Mouse (Mus musculus): Measurements from ENCODE around the gene Hist4h4. TPM values are rescaled to one million over a fixed set of nuclear protein-coding genes. Genes with fewer than 3 reads are reported as not detected.

Gene Hist4h4
- total and polyA plus RNA-seq, 3 experiments: 0.16 to 78.2 (median 3.6) TPM

- dilution Hi-C loops (cut with MboI; ENCODE audit: extremely low pct_ligation_motif_present, extremely low pct_unique_long_range_greater_than_20kb, low sequenced_read_pairs): no loop called here
- DNase-seq (ENCODE audit: extremely low read depth): no peak
- Histone ChIP-seq H3K9me3 (replicated peaks; ENCODE audit: low read length) (no peaks in the 10 kb centered on the region), H3K79me2 (replicated peaks; ENCODE audit: control insufficient read depth, extremely low read depth, insufficient read depth, poor library complexity, severe bottlenecking) (no peaks in the 10 kb centered on the region), H3K4me3 (replicated peaks in 1 of 3; ENCODE audit: low read depth in 2 of 3, low read length in 2 of 3, poor library complexity in 1 of 3) (no peak overlapping the region), H3K36me3 (replicated peaks in 1 of 2; ENCODE audit: control insufficient read depth in 1 of 2, insufficient read depth in 1 of 2, low read length in 1 of 2) (no peaks in the 10 kb centered on the region), H3K4me2 (ENCODE audit: insufficient read depth, low read depth, poor library complexity, severe bottlenecking) (no peak overlapping the region), H3K27me3 (replicated peaks) (peaks cover 3% of the 10 kb centered on the region), H3K4me1 (ENCODE audit: control insufficient read depth in 1 of 2, insufficient read depth in 2 of 2) (peaks cover 0 to 2% of the 10 kb centered on the region in 2 experiments; a peak in 1 of 4 replicates), H3K9ac (ENCODE audit: insufficient read depth, low read depth) (no peak overlapping the region), H3K27ac (ENCODE audit: insufficient read depth, low read depth) (no peak overlapping the region)
- TF ChIP-seq ELF1 (IDR thresholded peaks at IDR 0.05; ENCODE audit: low read depth, low read length) (no peak), CHD1 (IDR thresholded peaks at IDR 0.05; ENCODE audit: low read depth, low read length) (no peak), MAZ (IDR thresholded peaks at IDR 0.05; ENCODE audit: low read depth, low read length) (no peak), TBP (conservative IDR thresholded peaks at IDR 0.05; ENCODE audit: low read depth, low read length) (no peak), ZMIZ1 (IDR thresholded peaks at IDR 0.05; ENCODE audit: low read depth, low read length) (no peak), ZNF384 (IDR thresholded peaks at IDR 0.05; ENCODE audit: low read depth, low read length) (no peak), SMC3 (IDR thresholded peaks at IDR 0.05; ENCODE audit: low read depth, low read length) (no peak), UBTF (IDR thresholded peaks at IDR 0.05; ENCODE audit: low read depth, low read length) (no peak), CTCF (conservative IDR thresholded peaks at IDR 0.05 in 1 of 2, IDR thresholded peaks at IDR 0.05 in 1 of 2; ENCODE audit: low read depth in 2 of 2, low read length in 2 of 2) (no peak), USF2 (conservative IDR thresholded peaks at IDR 0.05; ENCODE audit: low read depth, low read length) (no peak), EP300 (IDR thresholded peaks at IDR 0.05; ENCODE audit: low read length) (no peak), USF1 (IDR thresholded peaks at IDR 0.05; ENCODE audit: low read depth, low read length) (no peak), NRF1 (IDR thresholded peaks at IDR 0.05; ENCODE audit: low read depth, low read length) (no peak), IRF4 (IDR thresholded peaks at IDR 0.05; ENCODE audit: low read depth, low read length) (no peak), RCOR1 (conservative IDR thresholded peaks at IDR 0.05; ENCODE audit: low read depth, low read length) (no peak), MYC (IDR thresholded peaks at IDR 0.05; ENCODE audit: low read depth, low read length) (no peak), HCFC1 (IDR thresholded peaks at IDR 0.05; ENCODE audit: low read depth, low read length) (no peak), BHLHE40 (IDR thresholded peaks at IDR 0.05; ENCODE audit: low read depth, low read length) (no peak), KAT2A (IDR thresholded peaks at IDR 0.05; ENCODE audit: insufficient replicate concordance, low read length) (no peak)
- in situ Hi-C loops (cut with MboI; ENCODE audit: low pct_ligation_motif_present, low pct_unique_long_range_greater_than_20kb, low sequenced_read_pairs): no loop called here
Measured at GRCm38 (mm10) chr6:136769859-136770258, 34.4 kb downstream of the Hist4h4 start.

GRCm38 (mm10) chr6:136769143-136769542, 35.1 kb downstream of the Hist4h4 start:
- H3K27ac ChIP-seq (ENCODE audit: insufficient read depth, low read depth): no peak overlapping the region
- in situ Hi-C loops (cut with MboI; ENCODE audit: low pct_ligation_motif_present, low pct_unique_long_range_greater_than_20kb, low sequenced_read_pairs) (no loop called here), dilution Hi-C loops (cut with MboI; ENCODE audit: extremely low pct_ligation_motif_present, extremely low pct_unique_long_range_greater_than_20kb, low sequenced_read_pairs) (no loop called here)
- no peak for DNase-seq (ENCODE audit: extremely low read depth)
- H3K4me1 ChIP-seq (ENCODE audit: control insufficient read depth in 1 of 2, insufficient read depth in 2 of 2): peaks cover 0 to 2% of the 10 kb centered on the region in 2 experiments; a peak in 1 of 4 replicates
- TF ChIP-seq MAX (IDR thresholded peaks at IDR 0.05; ENCODE audit: low read length) (no peak), MYC (IDR thresholded peaks at IDR 0.05; ENCODE audit: low read depth, low read length) (no peak), RAD21 (IDR thresholded peaks at IDR 0.05; ENCODE audit: low read depth, low read length) (no peak), MAFK (IDR thresholded peaks at IDR 0.05; ENCODE audit: insufficient replicate concordance, low read length) (no peak), KAT2A (IDR thresholded peaks at IDR 0.05; ENCODE audit: insufficient replicate concordance, low read length) (no peak), ZNF384 (IDR thresholded peaks at IDR 0.05; ENCODE audit: low read depth, low read length) (no peak), RCOR1 (conservative IDR thresholded peaks at IDR 0.05; ENCODE audit: low read depth, low read length) (no peak), POLR2A (IDR thresholded peaks at IDR 0.05; ENCODE audit: low read depth, low read length) (no peak), USF1 (IDR thresholded peaks at IDR 0.05; ENCODE audit: low read depth, low read length) (no peak), CTCF (conservative IDR thresholded peaks at IDR 0.05 in 1 of 2, IDR thresholded peaks at IDR 0.05 in 1 of 2; ENCODE audit: low read depth in 2 of 2, low read length in 2 of 2) (no peak), IRF4 (IDR thresholded peaks at IDR 0.05; ENCODE audit: low read depth, low read length) (no peak), ZMIZ1 (IDR thresholded peaks at IDR 0.05; ENCODE audit: low read depth, low read length) (no peak)
- no peaks in the 10 kb centered on the region for H3K36me3 ChIP-seq (replicated peaks in 1 of 2; ENCODE audit: control insufficient read depth in 1 of 2, insufficient read depth in 1 of 2, low read length in 1 of 2)
- H3K9ac ChIP-seq (ENCODE audit: insufficient read depth, low read depth): no peak overlapping the region
- H3K79me2 ChIP-seq (replicated peaks; ENCODE audit: control insufficient read depth, extremely low read depth, insufficient read depth, poor library complexity, severe bottlenecking): no peaks in the 10 kb centered on the region
- peaks cover 5% of the 10 kb centered on the region for H3K27me3 ChIP-seq (replicated peaks)
- H3K4me2 ChIP-seq (ENCODE audit: insufficient read depth, low read depth, poor library complexity, severe bottlenecking): no peak overlapping the region
- H3K9me3 ChIP-seq (replicated peaks; ENCODE audit: low read length): no peaks in the 10 kb centered on the region
- H3K4me3 ChIP-seq (replicated peaks in 1 of 3; ENCODE audit: low read depth in 2 of 3, low read length in 2 of 3, poor library complexity in 1 of 3): no peak overlapping the region
